Mouse (Mus musculus): ENCODE results near the gene Lce1h.

- TF ChIP-seq CTCF (IDR thresholded peaks at IDR 0.05; ENCODE audit: borderline replicate concordance, insufficient read depth, low read length): no peak
- TF ChIP-seq POLR2A (IDR thresholded peaks at IDR 0.05; ENCODE audit: low read depth, low read length): no peak
Measured at GRCm38 (mm10) chr3:92771573-92771972, 6.7 kb upstream of the Lce1h start.

All from embryonic fibroblast, embryonic 13.5 days (primary cell).